Mouse (Mus musculus): ENCODE results near the gene Kcnc3. TPM values are rescaled to one million over a fixed set of nuclear protein-coding genes. Genes with fewer than 3 reads are reported as not detected.
A peak's percentile ranks its signal among the peaks of the same experiment; 100 is the strongest.

Gene Kcnc3
- total and polyA plus RNA-seq, 2 experiments from 2014 or later, result 8.0 to 37.0 TPM

DNA sequence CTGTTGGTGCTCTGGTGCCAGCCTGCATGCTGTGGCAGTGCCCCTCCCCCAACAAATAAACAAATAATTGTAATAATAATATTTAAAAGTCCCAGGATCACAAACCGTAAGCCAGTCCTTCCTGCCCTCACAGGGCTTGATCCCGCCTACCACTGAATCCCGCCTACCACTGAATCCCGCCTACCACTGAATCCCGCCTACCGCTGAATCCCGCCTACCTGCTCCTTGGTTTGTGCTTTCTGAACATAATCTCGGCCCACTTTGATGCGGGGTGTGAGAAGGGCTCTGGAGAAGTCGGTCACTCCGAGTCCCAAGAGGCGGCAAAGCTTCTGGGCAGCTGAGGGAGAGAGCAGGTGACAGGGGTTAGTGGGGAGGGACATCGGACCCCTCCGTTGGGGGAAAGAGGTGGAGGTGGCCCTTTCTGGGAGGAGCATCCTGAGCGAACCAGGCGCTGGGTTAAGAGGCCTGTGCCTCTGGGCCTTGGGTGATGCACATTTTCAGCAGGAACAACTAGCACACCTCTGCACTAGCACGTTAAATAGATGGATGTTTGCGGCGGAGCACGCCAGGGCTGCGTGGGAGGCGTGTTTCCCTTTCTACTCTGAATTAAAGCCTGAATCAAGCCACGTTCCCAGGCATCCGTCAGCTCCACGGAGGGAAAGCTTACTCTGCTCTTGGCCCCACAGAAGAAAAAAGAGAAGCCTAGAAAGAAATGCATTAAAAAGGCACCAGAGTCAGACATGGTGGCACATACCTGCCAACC lies 50.6 kb downstream of the Kcnc3 start:
- WGBS, result 19% methylated on average over 25 of the region's 25 CpGs
- Histone ChIP-seq H3K4me1 (ENCODE audit: insufficient read depth, low read length) (no peaks in the 10 kb centered on the region), H3K9me3 (ENCODE audit: low read length) (peaks cover 3% of the 10 kb centered on the region; the same call in 1 of the 2 replicates), H3K36me3 (ENCODE audit: insufficient read depth, low read length) (no peaks in the 10 kb centered on the region), H3K27ac (no peak overlapping the region), H3K4me3 (ENCODE audit: low read length) (no peak overlapping the region), H3K4me2 (ENCODE audit: low read depth, low read length) (peak overlapping the region; percentile 26), H3K27me3 (ENCODE audit: insufficient read depth, low read length) (peaks cover 17% of the 10 kb centered on the region; the same call in 1 of the 2 replicates), H3K9ac (replicated peaks; ENCODE audit: low read length) (no peak overlapping the region)
- ATAC-seq (no peak), DNase-seq (ENCODE audit: low spot score) (no peak)
- TF ChIP-seq CTCF (IDR thresholded peaks at IDR 0.05; ENCODE audit: low read depth), result no peak

- Histone ChIP-seq H3K4me2 (ENCODE audit: low read depth, low read length) (no peak overlapping the region), H3K36me3 (ENCODE audit: insufficient read depth, low read length) (no peaks in the 10 kb centered on the region), H3K4me1 (ENCODE audit: insufficient read depth, low read length) (no peaks in the 10 kb centered on the region), H3K27me3 (ENCODE audit: insufficient read depth, low read length) (peaks cover 17% of the 10 kb centered on the region; the same call in 1 of the 2 replicates), H3K9me3 (ENCODE audit: low read length) (peaks cover 3% of the 10 kb centered on the region; the same call in 1 of the 2 replicates), H3K4me3 (ENCODE audit: low read length) (no peak overlapping the region), H3K9ac (replicated peaks; ENCODE audit: low read length) (no peak overlapping the region), H3K27ac (no peak overlapping the region)
- DNase-seq (ENCODE audit: low spot score) (no peak), ATAC-seq (no peak)
- WGBS, result 30% methylated on average over 8 of the region's 8 CpGs
- peak; percentile 67 for TF ChIP-seq CTCF (IDR thresholded peaks at IDR 0.05; ENCODE audit: low read depth)
These were observed 51.4 kb downstream of the Kcnc3 start for GRCm38 (mm10) chr7:44641887-44642286.

GRCm38 (mm10) chr7:44645256-44645655 lies 54.8 kb downstream of the Kcnc3 start:
- Histone ChIP-seq H3K4me2 (ENCODE audit: low read depth, low read length) (no peak overlapping the region), H3K36me3 (ENCODE audit: insufficient read depth, low read length) (no peaks in the 10 kb centered on the region), H3K9me3 (ENCODE audit: low read length) (no peaks in the 10 kb centered on the region), H3K27me3 (ENCODE audit: insufficient read depth, low read length) (0 out of 2 replicates have a peak, but pooled peaks cover 5% of the 10 kb centered on the region), H3K9ac (replicated peaks; ENCODE audit: low read length) (no peak overlapping the region), H3K4me3 (ENCODE audit: low read length) (no peak overlapping the region), H3K4me1 (ENCODE audit: insufficient read depth, low read length) (no peaks in the 10 kb centered on the region), H3K27ac (0 out of 2 replicates have a peak overlapping the region, but pooled peaks have one; percentile 22)
- no peak for DNase-seq (ENCODE audit: low spot score)
- TF ChIP-seq CTCF (IDR thresholded peaks at IDR 0.05; ENCODE audit: low read depth), result no peak
- 75% methylated on average over 5 of the region's 5 CpGs for WGBS
- no peak for ATAC-seq

DNA sequence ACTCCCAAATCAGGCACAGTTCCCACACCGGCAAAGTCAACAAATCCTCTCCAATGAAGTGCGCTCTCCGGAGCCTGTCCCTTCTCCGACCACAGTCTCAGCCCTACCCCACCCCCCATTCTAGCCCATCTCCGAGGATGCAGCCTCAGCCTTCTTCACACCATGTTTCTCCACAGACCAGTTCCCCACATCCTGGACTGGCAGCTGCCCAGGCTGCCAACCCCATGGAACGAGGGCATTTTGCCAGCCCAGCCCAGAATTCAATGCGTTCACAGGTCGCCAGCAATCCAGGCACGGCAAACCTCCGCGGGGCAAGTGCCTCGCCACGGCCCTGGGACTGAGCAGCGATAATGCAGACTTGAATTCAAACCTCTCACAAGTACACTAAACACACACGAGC lies 55.5 kb downstream of the Kcnc3 start:
- H3K27me3 ChIP-seq (ENCODE audit: insufficient read depth, low read length), result 0 out of 2 replicates have a peak, but pooled peaks cover 5% of the 10 kb centered on the region
- H3K9ac ChIP-seq (replicated peaks; ENCODE audit: low read length), result no peak overlapping the region
- H3K9me3 ChIP-seq (ENCODE audit: low read length), result no peaks in the 10 kb centered on the region
- TF ChIP-seq CTCF (IDR thresholded peaks at IDR 0.05; ENCODE audit: low read depth), result no peak
- H3K27ac ChIP-seq, result peak overlapping the region; percentile 22; the same call in 1 of the 2 replicates
- DNase-seq (ENCODE audit: low spot score), result peak; percentile 75
- no peak overlapping the region for H3K4me3 ChIP-seq (ENCODE audit: low read length)
- WGBS, result 15% methylated on average over 15 of the region's 15 CpGs
- 0 out of 2 replicates have a peak, but pooled peaks have one; percentile 11 for ATAC-seq
- no peaks in the 10 kb centered on the region for H3K36me3 ChIP-seq (ENCODE audit: insufficient read depth, low read length)
- no peaks in the 10 kb centered on the region for H3K4me1 ChIP-seq (ENCODE audit: insufficient read depth, low read length)
- H3K4me2 ChIP-seq (ENCODE audit: low read depth, low read length), result peak overlapping the region; percentile 34; the same call in 1 of the 2 replicates

- 0 out of 2 replicates have a peak, but pooled peaks cover 5% of the 10 kb centered on the region for H3K27me3 ChIP-seq (ENCODE audit: insufficient read depth, low read length)
- WGBS, result 51% methylated on average over 7 of the region's 7 CpGs
- peak; percentile 62; the same call in 1 of the 2 replicates for ATAC-seq
These were observed 56.7 kb downstream of the Kcnc3 start for GRCm38 (mm10) chr7:44647042-44647724.

GRCm38 (mm10) chr7:44647729-44648128 lies 57.3 kb downstream of the Kcnc3 start:
- Histone ChIP-seq H3K27ac (no peak overlapping the region), H3K36me3 (ENCODE audit: insufficient read depth, low read length) (no peaks in the 10 kb centered on the region), H3K4me1 (ENCODE audit: insufficient read depth, low read length) (no peaks in the 10 kb centered on the region), H3K4me3 (ENCODE audit: low read length) (no peak overlapping the region), H3K27me3 (ENCODE audit: insufficient read depth, low read length) (0 out of 2 replicates have a peak, but pooled peaks cover 5% of the 10 kb centered on the region), H3K9me3 (ENCODE audit: low read length) (no peaks in the 10 kb centered on the region), H3K4me2 (ENCODE audit: low read depth, low read length) (no peak overlapping the region), H3K9ac (replicated peaks; ENCODE audit: low read length) (no peak overlapping the region)
- peak; percentile 46; the same call in 1 of the 2 replicates for ATAC-seq
- TF ChIP-seq CTCF (IDR thresholded peaks at IDR 0.05; ENCODE audit: low read depth), result no peak
- 78% methylated on average over 10 of the region's 10 CpGs for WGBS
- DNase-seq (ENCODE audit: low spot score), result no peak

More at GRCm38 (mm10) chr7:44647042-44647724, 56.7 kb downstream of the Kcnc3 start:
- H3K9ac ChIP-seq (replicated peaks; ENCODE audit: low read length), result no peak overlapping the region
- no peak overlapping the region for H3K4me2 ChIP-seq (ENCODE audit: low read depth, low read length)
- no peaks in the 10 kb centered on the region for H3K36me3 ChIP-seq (ENCODE audit: insufficient read depth, low read length)
- no peaks in the 10 kb centered on the region for H3K4me1 ChIP-seq (ENCODE audit: insufficient read depth, low read length)
- no peak overlapping the region for H3K27ac ChIP-seq
- no peak overlapping the region for H3K4me3 ChIP-seq (ENCODE audit: low read length)
- peak; percentile 87 for DNase-seq (ENCODE audit: low spot score)
- no peaks in the 10 kb centered on the region for H3K9me3 ChIP-seq (ENCODE audit: low read length)
- TF ChIP-seq CTCF (IDR thresholded peaks at IDR 0.05; ENCODE audit: low read depth), result peak; percentile 84

Data from hindbrain, postnatal 0 days (tissue).